Mouse (Mus musculus) heart, postnatal 25 days (tissue): ENCODE measurements around the gene Aldh1l1. TPM values are rescaled to one million over a fixed set of nuclear protein-coding genes. Genes with fewer than 3 reads are reported as not detected.

ENCODE experiments used
- DNase-seq: peaks from one replicate; pipeline ENCODE4 v3.0.0; 2022; ENCODE audit warnings: low spot score
- intact Hi-C: fragments of 180-260 bp; cut with DNase I; formaldehyde crosslinking; loops from one replicate; pipeline ENCODE4 v1.15.1; 2025
- total RNA-seq, 2 experiments: library from RNA; stranded (reverse); gene quantifications; 2 replicates each; pipeline ENCODE4 v1.2.3; 2021

Gene Aldh1l1
- total RNA-seq, 2 experiments from 2014 or later, result 1.5 to 2.3 TPM

DNA sequence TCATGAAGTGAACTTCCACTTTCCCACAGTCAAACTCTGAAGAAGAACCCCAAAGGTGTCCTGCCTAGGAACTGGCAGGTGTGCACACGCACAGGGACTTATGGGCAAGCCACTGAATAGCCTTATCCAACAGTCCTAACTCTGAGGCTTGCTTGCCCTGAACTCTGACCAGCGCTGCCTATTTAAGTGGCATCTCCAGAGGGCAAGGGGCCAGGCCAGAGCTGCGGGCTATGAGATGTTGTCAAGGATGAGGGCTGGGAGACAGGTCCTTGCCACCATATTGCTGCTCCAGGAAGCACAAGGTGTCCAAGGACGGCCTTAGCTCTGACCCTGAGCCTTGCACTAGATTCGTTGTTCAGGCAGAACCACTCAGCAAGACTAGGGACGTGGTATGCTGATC, 17.2 kb upstream of the Aldh1l1 start:
- no peak for DNase-seq
- intact Hi-C loops, result loop anchor here (10.0 kb wide), 1 partner anchor 256 kb away; no protein-coding TSS in a partner anchor

GRCm38 (mm10) chr6:90470255-90470654, 16.0 kb upstream of the Aldh1l1 start:
- no peak for DNase-seq
- intact Hi-C loops, result no loop called here

DNA sequence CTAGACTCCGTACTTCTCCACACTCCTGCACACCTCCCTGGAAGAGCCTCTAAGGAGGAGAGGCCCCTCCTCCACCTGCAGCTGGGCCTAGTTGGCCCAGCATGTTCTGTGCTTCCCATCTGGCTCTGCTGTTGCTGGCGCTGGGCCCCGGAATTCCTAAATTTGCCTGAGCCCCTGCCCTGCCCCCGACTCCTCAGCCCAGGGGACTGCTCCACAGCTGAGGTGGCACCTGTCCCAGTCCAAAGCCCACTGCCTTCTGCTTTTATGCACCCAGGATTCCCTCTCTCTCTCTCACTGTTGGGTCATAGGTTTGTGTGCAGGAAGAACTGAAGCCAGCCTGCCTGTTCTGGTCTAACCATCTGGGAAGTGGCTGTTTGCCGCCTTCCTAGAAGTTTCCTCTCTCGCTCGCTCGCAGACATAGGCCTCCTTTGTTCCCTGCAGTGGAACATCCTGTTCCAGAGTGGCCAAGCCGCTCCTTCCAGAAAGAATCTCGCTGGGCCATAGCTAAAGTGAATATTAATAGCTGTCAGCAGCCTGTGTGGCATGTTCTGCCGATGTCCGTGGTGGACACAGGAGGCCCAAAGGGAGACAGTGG, 15.2 kb upstream of the Aldh1l1 start:
- intact Hi-C loops, result no loop called here
- peak; percentile 71 for DNase-seq

DNA sequence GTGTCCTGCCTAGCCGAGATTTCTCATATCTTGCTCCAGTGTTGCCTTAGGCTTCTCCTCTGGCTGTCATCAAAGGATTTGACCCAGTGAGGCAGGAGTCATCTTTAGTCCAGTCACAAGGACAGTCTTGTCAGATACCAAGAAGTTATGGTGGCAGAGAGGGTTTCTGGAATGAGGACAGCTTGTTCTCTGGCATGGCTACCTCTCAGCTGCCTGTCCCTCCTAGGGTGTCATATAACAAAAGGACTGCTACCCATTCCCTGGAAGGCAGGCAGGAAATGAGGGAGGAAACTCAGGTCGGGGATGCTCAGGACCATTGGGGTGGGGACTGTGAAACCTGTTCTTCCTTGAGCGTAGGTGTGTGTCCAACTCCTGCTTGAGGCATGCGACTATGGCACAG, 14.1 kb upstream of the Aldh1l1 start:
- DNase-seq, result no peak
- intact Hi-C loops, result no loop called here

GRCm38 (mm10) chr6:90472697-90473096, 13.5 kb upstream of the Aldh1l1 start:
- intact Hi-C loops, result no loop called here
- no peak for DNase-seq

GRCm38 (mm10) chr6:90473630-90474360, 12.4 kb upstream of the Aldh1l1 start:
- DNase-seq, result no peak
- intact Hi-C loops, result no loop called here

DNA sequence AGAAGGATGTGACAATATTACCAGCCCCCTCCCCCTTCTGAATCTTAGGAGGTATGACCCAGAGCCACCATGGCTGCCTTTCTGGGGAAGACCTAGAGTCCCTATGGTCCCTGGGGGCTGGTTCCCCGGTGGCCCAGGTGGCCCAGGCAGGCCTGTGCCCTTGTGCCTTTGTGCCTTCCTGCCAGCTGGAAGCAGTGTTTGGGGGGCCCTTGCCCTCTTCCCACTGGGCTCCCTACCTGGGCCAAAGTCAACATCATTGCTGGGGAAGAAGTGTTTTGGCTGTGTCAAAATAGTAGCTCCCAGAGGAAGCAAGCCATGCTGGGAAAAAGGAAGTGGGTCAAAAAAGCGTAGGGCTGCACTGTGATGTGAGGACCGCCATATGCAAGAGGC, 11.9 kb upstream of the Aldh1l1 start:
- no peak for DNase-seq
- intact Hi-C loops, result no loop called here

- intact Hi-C loops, result no loop called here
- DNase-seq, result no peak
Observed at GRCm38 (mm10) chr6:90475176-90475853, 10.9 kb upstream of the Aldh1l1 start.

GRCm38 (mm10) chr6:90475854-90476212, 10.4 kb upstream of the Aldh1l1 start:
- intact Hi-C loops, result loop anchor here (2.0 kb wide), 1 partner anchor 27 kb away; no protein-coding TSS in a partner anchor
- no peak for DNase-seq

GRCm38 (mm10) chr6:90476941-90477518, 9.2 kb upstream of the Aldh1l1 start:
- intact Hi-C loops, result loop anchor here (2.0 kb wide), 1 partner anchor 26 kb away; no protein-coding TSS in a partner anchor

GRCm38 (mm10) chr6:90484249-90484648, 2.0 kb upstream of the Aldh1l1 start:
- no peak for DNase-seq
- intact Hi-C loops, result no loop called here

More at GRCm38 (mm10) chr6:90476941-90477518, 9.2 kb upstream of the Aldh1l1 start:
- DNase-seq, result no peak

DNA sequence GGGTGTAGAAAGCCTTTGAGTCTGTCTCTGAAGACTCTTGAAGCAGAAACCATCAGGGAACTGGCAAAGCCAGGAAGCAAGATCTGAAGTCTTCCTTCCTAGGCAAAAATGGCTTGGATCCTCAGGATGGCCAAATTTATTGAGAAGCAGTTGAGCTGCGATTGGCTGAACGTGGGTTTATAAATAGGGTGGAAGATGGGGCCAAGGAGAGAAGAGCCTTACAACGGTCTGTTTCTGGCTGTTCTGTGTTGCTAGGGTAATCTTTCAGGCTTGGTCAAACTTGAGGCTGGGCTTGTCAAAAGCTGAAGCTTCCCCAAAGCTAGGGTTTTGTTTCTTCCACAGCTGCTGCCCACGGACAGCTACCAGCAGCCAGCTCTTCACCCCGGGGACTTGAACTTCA, 1.4 kb upstream of the Aldh1l1 start:
- intact Hi-C loops, result no loop called here
- DNase-seq, result no peak

DNA sequence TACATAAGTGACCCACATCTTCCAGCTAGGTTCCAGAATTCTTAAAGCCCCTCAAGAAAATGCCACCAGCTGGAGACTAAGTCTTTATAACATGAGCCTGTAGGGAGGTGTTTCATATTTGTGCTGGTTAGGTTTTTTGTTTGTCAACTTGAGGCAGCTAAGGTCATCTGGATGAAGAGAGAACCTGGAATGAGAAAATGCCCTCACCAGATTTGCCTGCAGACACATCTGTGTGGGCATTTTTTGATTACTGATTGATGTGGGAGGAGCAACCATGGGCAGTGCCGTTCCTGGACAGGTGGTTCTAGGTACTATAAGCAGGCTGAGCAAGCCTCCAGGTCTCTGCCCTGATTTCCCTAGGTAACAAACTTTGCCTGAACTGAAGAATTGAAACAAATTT, 1.3 kb downstream of the Aldh1l1 start:
- intact Hi-C loops, result no loop called here
- DNase-seq, result no peak

GRCm38 (mm10) chr6:90489532-90489931, 3.3 kb downstream of the Aldh1l1 start:
- intact Hi-C loops, result no loop called here
- no peak for DNase-seq

- intact Hi-C loops, result no loop called here
Observed at GRCm38 (mm10) chr6:90490976-90491375, 4.7 kb downstream of the Aldh1l1 start.

GRCm38 (mm10) chr6:90491956-90492744, 5.9 kb downstream of the Aldh1l1 start:
- intact Hi-C loops, result no loop called here
- DNase-seq, result no peak

More at GRCm38 (mm10) chr6:90490976-90491375, 4.7 kb downstream of the Aldh1l1 start:
- no peak for DNase-seq

DNA sequence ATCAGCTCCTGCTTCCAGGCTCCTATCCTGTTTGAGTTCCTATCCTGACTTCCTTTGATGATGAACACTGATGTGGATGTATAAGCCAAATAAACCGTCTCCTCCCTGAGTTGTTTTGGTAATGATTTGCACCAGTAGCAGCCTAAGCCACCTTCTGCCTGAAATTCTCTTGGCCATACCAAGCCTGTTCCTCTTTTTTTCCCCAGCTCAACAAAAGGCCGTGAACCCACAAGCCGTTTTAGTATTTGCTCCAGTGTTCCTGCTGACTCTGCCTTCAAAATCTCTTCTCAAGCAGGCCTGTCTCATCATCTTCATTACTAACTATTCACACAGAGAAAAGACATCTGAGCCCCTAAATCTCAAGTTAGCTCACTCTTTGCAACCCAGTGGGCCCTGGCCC, 7.9 kb downstream of the Aldh1l1 start:
- intact Hi-C loops, result no loop called here
- no peak for DNase-seq

DNA sequence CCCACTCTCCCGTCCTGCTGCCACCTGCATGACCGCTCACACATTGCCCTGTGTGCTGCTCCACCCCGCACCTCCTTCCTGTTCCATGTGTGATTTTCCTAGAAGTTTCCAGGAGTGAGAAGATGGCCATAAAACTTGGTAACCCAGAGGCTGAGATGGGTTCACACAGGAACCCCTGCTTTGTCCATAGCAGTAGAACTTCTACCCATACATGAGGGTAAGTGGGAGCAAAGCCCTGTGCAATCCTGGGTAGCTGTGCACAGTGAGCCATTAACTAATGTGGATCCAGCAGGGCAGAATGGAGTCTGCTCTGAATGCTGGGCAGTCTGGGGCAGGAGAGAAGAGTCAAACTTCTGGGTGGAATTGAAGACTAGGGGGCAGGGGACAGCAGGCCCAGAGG, 8.3 kb downstream of the Aldh1l1 start:
- no peak for DNase-seq
- intact Hi-C loops, result no loop called here

- intact Hi-C loops, result no loop called here
- DNase-seq, result no peak
Observed at GRCm38 (mm10) chr6:90495282-90495912, 9.2 kb downstream of the Aldh1l1 start.
